Mouse (Mus musculus) neural tube, embryonic 13.5 days (tissue): ENCODE measurements around the gene Gm20715. TPM values are rescaled to one million over a fixed set of nuclear protein-coding genes. Genes with fewer than 3 reads are reported as not detected.
A peak's percentile ranks its signal among the peaks of the same experiment; 100 is the strongest.

ENCODE experiments used
- ATAC-seq: fragments of 200-750 bp; cut with Nextera tagmentation; 2 replicates; pipeline ENCODE4 v1.8.0; 2017; ENCODE audit warnings: low read depth, mild to moderate bottlenecking, moderate TSS enrichment, moderate library complexity
- H3K27ac ChIP-seq: fragments of 300-500 bp; sonication (generic); replicated peaks from 2 replicates; pipeline ENCODE4 v1.5.1; 2015; ENCODE audit warnings: moderate library complexity, mild to moderate bottlenecking, inconsistent platforms
- H3K27me3 ChIP-seq: fragments of 300-500 bp; sonication (generic); 2 replicates; pipeline ENCODE4 v1.6.1; 2015; ENCODE audit warnings: mild to moderate bottlenecking, inconsistent platforms
- H3K36me3 ChIP-seq: fragments of 300-500 bp; sonication (generic); 2 replicates; pipeline ENCODE4 v1.6.1; 2015; ENCODE audit warnings: mild to moderate bottlenecking, inconsistent platforms
- H3K4me1 ChIP-seq: fragments of 300-500 bp; sonication (generic); replicated peaks from 2 replicates; pipeline ENCODE4 v1.6.1; 2015; ENCODE audit warnings: inconsistent platforms
- H3K4me2 ChIP-seq: fragments of 300-500 bp; sonication (generic); 2 replicates; pipeline ENCODE4 v1.6.1; 2015; ENCODE audit warnings: inconsistent platforms, mild to moderate bottlenecking, moderate library complexity
- H3K4me3 ChIP-seq: fragments of 300-500 bp; sonication (generic); 2 replicates; pipeline ENCODE4 v1.5.1; 2015; ENCODE audit warnings: mild to moderate bottlenecking, inconsistent platforms
- H3K9ac ChIP-seq: fragments of 300-500 bp; sonication (generic); 2 replicates; pipeline ENCODE4 v1.6.1; 2015; ENCODE audit warnings: moderate library complexity, mild to moderate bottlenecking, inconsistent platforms
- H3K9me3 ChIP-seq: fragments of 300-500 bp; sonication (generic); 2 replicates; pipeline ENCODE4 v1.6.1; 2016; ENCODE audit warnings: inconsistent platforms
- WGBS: fragments of 180-500 bp; shearing (Covaris S2); methylation state at CpG from one replicate; pipeline ENCODE4 v1.1.7; 2015; 5-methylcytosine and 5-hydroxymethylcytosine counted together
- polyA plus RNA-seq: library from polyadenylated mRNA; unstranded; fragments of >200 nt; fragmentation: Nextera tagmentation; extraction: Ambion mirVana; gene quantifications from 2 replicates; pipeline ENCODE4 v1.2.1, GENCODE M21; 2015

The Gm20715 gene
- polyA plus RNA-seq, 1 experiment from 2014 or later: not detected

DNA sequence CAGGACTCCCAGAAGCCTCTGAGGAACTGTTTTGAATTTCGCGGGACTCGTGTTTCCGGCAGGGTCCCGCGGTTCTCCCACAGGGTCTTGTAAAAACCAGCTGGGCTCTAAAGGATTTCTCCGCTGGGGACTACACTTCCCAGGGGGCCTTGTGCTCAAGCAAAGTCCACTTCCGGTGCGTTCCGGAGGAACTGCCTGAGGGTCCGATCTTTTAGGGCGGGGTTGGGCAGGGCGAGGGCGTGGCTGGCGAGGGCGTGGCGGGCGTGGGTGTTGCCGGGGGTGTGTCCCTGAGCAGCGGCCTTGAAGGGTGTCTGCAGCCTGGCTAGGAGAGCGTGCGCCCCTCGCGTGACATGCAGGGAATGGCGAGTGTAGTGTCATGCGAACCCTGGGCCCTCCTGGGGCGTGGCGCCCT, 27.0 kb upstream of the Gm20715 start, which contains the start of gene Zfp28:
Gene Zfp28, plus strand, starts transcription at position 252 of the 412 bp plus-strand sequence.
- peaks cover 39% of the 10 kb centered on the region for H3K36me3 ChIP-seq
- no peaks in the 10 kb centered on the region for H3K9me3 ChIP-seq
- H3K27me3 ChIP-seq: no peaks in the 10 kb centered on the region
- H3K9ac ChIP-seq: peak within 1 kb of the TSS; percentile 81
- H3K4me3 ChIP-seq: peak within 1 kb of the TSS; percentile 70
- WGBS: under 1% methylated on average over 28 of the region's 28 CpGs
- peak within 1 kb of the TSS; percentile 47; the same call in 1 of the 2 replicates for H3K27ac ChIP-seq
- peak; percentile 96 for ATAC-seq
- H3K4me2 ChIP-seq: peak within 1 kb of the TSS; percentile 82
- peaks cover 23% of the 10 kb centered on the region for H3K4me1 ChIP-seq

DNA sequence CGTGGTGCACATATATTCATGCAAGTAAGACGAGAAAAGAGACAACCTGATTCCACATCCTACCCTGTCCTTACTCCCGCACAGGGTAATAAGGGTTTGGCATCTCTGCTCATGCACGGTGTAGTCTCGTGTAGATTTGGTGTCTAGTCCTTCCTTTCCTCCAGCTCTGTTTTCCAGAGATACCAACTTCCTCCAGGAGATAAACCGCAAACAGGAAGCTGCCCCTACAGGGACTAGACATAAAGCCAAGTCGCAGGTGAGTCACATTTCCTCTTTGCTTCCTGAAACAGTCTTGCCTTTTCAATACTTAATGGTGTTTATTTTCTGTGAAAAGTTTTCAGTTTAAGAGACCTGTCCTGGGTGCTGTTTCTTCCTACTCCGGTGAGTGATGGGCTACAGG, 26.1 kb upstream of the Gm20715 start:
- 72% methylated on average over 8 of the region's 8 CpGs for WGBS
- Histone ChIP-seq H3K36me3 (peaks cover 36% of the 10 kb centered on the region), H3K9me3 (no peaks in the 10 kb centered on the region), H3K4me2 (peak overlapping the region; percentile 82), H3K4me1 (peaks cover 23% of the 10 kb centered on the region), H3K27me3 (no peaks in the 10 kb centered on the region), H3K4me3 (peak overlapping the region; percentile 70), H3K27ac (no peak overlapping the region), H3K9ac (peak overlapping the region; percentile 81)
- no peak; the same call in 1 of the 2 replicates for ATAC-seq

DNA sequence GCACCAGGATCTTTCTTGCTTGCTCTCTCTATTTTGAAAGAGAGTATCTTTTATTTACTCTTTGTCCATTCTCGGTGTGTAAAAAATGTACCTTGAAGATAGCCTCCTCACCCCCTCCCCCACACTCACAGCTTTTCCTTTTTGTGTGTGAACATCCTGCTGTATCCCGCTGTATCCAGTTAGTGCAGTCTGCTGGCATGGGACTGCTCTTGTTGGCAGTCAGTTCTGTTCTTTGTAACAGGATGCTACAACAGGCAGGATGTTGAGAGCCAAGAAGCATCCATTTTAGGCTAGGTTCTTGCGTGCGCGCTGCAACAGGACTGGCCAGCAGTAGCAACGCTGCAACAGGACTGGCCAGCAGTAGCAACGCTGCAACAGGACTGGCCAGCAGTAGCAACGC, 23.1 kb upstream of the Gm20715 start:
- H3K36me3 ChIP-seq: peaks cover 59% of the 10 kb centered on the region
- peaks cover 23% of the 10 kb centered on the region for H3K4me1 ChIP-seq

DNA sequence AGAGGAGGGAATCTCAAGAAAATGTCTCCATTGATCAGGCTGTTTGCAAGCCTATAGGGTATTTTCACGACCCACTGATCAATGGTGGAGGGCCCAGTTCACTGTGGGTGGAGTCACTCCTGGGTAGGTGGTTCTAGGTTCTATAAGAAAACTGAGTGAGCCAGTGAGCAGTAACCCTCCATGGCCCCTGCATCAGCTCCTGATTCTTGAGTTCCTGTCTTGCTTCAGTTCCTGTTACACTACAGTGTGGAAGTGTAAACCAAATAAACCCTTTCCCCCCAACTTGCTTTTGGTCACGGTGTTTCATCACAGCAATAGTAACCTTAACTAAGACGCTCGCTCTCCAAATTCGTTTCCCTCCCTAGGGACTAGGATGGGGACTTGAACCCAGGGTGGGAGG, 21.1 kb upstream of the Gm20715 start:
- H3K36me3 ChIP-seq: peaks cover 79% of the 10 kb centered on the region
- peaks cover 7% of the 10 kb centered on the region for H3K4me1 ChIP-seq
- WGBS: 88% methylated on average over 5 of the region's 5 CpGs

More for the DNA sequence above, 23.1 kb upstream of the Gm20715 start:
- Histone ChIP-seq H3K9ac (no peak overlapping the region), H3K4me3 (no peak overlapping the region), H3K4me2 (no peak overlapping the region), H3K27ac (no peak overlapping the region), H3K9me3 (no peaks in the 10 kb centered on the region), H3K27me3 (no peaks in the 10 kb centered on the region)
- 94% methylated on average over 8 of the region's 8 CpGs for WGBS
- no peak for ATAC-seq

DNA sequence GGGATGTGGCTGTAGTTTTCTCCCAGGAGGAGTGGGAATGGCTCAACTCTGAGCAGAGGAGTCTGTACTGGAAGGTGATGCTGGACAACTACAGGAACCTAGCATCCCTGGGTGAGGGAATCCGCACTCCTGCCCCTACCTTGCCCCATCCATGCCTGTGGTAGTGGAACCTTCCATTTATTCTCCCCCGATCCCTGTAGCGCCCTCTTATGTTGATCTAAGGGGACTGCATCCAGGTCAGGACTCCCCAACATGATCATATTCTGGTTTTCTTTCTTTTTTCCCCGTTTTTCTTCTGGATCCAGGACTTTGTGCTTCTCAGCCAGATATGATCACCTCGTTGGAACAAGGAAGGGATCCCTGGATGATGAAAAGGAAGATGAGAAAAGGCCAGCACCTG, 20.6 kb upstream of the Gm20715 start:
- ATAC-seq: no peak
- no peak overlapping the region for H3K4me3 ChIP-seq
- no peaks in the 10 kb centered on the region for H3K9me3 ChIP-seq
- H3K4me2 ChIP-seq: no peak overlapping the region
- H3K27ac ChIP-seq: no peak overlapping the region
- no peaks in the 10 kb centered on the region for H3K27me3 ChIP-seq
- no peak overlapping the region for H3K9ac ChIP-seq
- WGBS: 69% methylated on average over 5 of the region's 5 CpGs
- peaks cover 84% of the 10 kb centered on the region for H3K36me3 ChIP-seq
- peaks cover 3% of the 10 kb centered on the region for H3K4me1 ChIP-seq

More for the DNA sequence above, 21.1 kb upstream of the Gm20715 start:
- no peak overlapping the region for H3K4me3 ChIP-seq
- H3K9ac ChIP-seq: no peak overlapping the region
- no peak overlapping the region for H3K4me2 ChIP-seq
- no peak overlapping the region for H3K27ac ChIP-seq
- H3K27me3 ChIP-seq: no peaks in the 10 kb centered on the region
- H3K9me3 ChIP-seq: no peaks in the 10 kb centered on the region
- no peak for ATAC-seq

DNA sequence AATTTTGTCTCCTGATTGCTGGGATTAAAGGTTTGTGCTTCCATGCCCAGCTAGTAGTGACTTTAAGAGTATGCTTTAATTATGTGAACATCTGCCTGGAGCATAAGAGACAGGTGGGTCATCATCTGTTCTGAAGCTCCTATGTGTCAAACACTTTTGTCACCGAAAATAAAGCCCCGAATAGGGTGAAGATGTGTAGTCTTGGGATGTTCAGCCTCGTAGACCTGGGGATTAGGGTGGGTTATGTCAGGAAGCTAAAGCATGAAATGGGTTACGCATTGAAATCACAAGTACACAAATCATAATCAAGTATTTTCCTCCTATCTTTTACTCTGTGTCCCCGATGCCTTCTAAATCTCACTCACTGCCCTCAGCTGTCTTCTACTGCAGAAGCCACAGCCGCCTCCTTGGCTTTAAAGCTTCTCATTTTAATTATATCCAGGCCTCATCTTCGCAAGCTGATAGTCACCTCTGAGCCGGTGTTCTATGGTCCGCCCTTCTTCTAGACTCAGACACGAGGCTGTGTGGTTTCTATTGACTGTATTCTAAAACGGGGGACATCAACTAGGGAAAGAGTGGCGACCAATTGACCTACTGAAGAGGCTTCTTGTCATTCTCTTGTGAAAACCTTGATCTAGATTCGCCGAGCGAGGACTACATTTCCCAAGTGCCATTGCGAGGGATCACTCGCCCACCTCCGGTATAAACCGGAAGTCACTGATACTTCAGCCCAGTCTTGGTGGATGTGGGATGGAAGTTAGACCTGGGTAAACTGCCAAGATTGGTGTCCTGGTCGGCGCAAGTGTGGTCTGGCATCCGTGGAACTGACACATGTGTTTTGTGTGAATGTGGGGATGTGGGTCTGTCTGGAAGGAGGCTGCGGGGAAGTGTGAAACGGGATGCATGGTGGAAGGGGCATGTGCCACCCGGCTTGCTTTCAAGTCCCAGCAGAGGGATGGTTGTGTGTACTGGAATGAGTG, 11.8 kb upstream of the Gm20715 start, which contains the start of gene Smim17:
Gene Smim17, plus strand, starts transcription at position 720 of the 980 bp plus-strand sequence.
- Histone ChIP-seq H3K4me2 (peak within 1 kb of the TSS; percentile 60), H3K9me3 (no peaks in the 10 kb centered on the region), H3K36me3 (peaks cover 30% of the 10 kb centered on the region), H3K27ac (no peak within 1 kb of the TSS; the same call in 1 of the 2 replicates), H3K9ac (peak within 1 kb of the TSS; percentile 68), H3K4me1 (peaks cover 11% of the 10 kb centered on the region; the same call in 1 of the 2 replicates), H3K4me3 (peak within 1 kb of the TSS; percentile 45), H3K27me3 (no peaks in the 10 kb centered on the region)
- ATAC-seq: peak; percentile 93
- 28% methylated on average over 25 of the region's 25 CpGs for WGBS

DNA sequence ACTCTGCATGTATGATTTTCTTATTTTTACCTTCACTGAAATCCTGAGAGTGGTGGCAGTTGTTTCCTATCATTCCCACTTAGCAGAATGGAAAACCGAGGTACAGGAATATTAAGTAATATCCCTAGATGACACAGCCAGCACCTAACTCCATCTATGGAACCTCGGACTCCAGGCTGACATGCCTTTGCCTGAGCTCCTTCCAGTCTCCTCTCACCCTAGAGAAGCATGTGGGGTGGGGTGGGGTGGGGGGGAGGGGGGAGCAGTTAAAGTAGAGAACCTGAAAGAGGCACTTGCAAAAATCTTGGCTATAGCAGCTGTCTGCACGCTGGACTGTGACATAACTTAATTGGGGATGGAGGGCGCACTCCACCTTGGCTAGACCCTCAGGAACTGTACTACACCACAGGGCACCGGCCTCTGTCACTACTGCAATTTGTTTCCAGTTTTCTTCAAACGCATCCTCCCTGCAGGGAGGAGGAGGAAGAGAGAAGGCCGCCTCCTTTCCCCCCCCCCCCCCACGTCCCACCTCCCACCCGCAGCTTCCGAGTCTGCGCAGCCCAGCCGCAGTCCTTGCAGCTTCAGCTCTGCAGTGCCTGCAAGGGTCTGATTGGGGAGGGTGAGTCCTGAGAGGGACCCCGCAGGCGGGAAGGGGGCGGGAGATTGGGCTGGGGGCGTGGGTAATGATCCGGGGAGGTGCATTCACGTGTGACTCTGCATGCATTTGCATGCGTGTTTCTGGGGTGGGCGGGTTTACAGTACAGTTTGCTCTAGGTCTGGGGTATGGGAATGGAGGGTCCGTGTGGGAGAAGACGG, 4.8 kb downstream of the Gm20715 start:
- WGBS: 8% methylated on average over 19 of the region's 22 CpGs
- H3K4me2 ChIP-seq: peak overlapping the region; percentile 53
- H3K4me3 ChIP-seq: peak overlapping the region; percentile 37
- peak; percentile 92 for ATAC-seq
- H3K36me3 ChIP-seq: no peaks in the 10 kb centered on the region
- no peak overlapping the region for H3K27ac ChIP-seq
- H3K4me1 ChIP-seq: no peaks in the 10 kb centered on the region
- H3K27me3 ChIP-seq: no peaks in the 10 kb centered on the region
- H3K9me3 ChIP-seq: no peaks in the 10 kb centered on the region
- H3K9ac ChIP-seq: peak overlapping the region; percentile 64

DNA sequence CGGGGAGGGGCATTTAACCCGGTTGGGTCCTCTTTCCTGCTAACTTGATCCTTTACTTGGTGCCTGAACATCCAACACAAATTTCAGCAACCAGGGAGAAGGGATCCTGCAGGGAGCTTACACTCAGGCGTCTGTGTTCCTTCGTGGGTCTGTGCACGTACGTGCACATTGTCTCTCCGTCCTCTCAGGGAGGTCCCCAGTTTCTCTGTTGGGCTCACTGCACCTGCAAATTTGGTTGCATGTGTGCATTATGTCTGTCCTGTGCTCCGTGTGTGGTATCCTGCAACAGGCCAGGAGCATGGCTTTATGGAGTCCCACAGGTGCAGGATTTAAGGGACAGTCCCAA, 5.3 kb downstream of the Gm20715 start:
- WGBS: 15% methylated on average over 8 of the region's 8 CpGs
- H3K27ac ChIP-seq: no peak overlapping the region
- peak; percentile 73 for ATAC-seq

DNA sequence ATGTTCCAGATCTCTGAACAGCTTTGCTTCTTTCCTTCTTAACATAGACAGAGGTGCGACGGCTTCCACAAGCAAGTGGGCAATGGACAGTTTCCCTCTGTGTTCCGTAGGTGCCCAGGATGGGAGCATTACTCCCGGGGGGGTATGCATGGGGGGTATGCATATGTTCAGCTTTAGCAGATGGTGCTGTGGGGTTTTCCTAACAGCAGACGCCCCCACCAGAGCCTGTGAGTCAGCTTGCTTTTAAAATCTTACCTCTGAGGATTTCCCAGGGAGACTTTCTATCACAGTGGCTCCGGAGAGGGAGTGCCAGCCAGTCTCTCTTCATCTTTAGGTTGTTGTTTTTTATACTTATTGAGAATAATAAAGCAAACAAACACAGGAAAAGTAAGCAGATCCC, 9.8 kb downstream of the Gm20715 start:
- WGBS: 78% methylated on average over 6 of the region's 6 CpGs
- Histone ChIP-seq H3K4me1 (no peaks in the 10 kb centered on the region), H3K4me2 (no peak overlapping the region), H3K27me3 (no peaks in the 10 kb centered on the region), H3K27ac (no peak overlapping the region), H3K4me3 (no peak overlapping the region), H3K9me3 (no peaks in the 10 kb centered on the region), H3K36me3 (no peaks in the 10 kb centered on the region), H3K9ac (no peak overlapping the region)
- no peak for ATAC-seq

More for the DNA sequence above, 5.3 kb downstream of the Gm20715 start:
- H3K4me2 ChIP-seq: peak overlapping the region; percentile 53
- no peaks in the 10 kb centered on the region for H3K9me3 ChIP-seq
- no peaks in the 10 kb centered on the region for H3K4me1 ChIP-seq
- H3K36me3 ChIP-seq: no peaks in the 10 kb centered on the region
- peak overlapping the region; percentile 37 for H3K4me3 ChIP-seq
- H3K27me3 ChIP-seq: no peaks in the 10 kb centered on the region
- H3K9ac ChIP-seq: peak overlapping the region; percentile 64

DNA sequence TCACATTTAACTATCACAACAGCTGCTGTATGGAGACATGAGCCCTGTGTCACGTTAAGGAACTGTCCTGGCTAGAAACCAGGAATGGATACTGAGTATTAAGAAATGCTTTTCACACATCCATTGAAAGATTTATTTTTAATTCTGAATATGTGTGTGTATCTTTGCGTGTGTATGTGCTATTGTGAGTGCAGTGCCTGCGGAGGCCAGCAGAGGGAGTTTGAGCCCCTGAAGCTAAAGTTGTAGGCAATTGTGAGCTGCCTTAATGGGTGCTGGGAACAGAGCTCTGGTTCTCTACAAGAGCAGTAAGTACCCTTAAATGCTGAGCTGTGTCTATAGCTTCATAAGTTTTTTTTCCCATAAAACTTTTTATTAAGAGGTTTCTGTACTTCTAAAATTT, 19.3 kb downstream of the Gm20715 start:
- Histone ChIP-seq H3K27ac (no peak overlapping the region), H3K9ac (no peak overlapping the region), H3K9me3 (peaks cover 7% of the 10 kb centered on the region; the same call in 1 of the 2 replicates), H3K27me3 (no peaks in the 10 kb centered on the region), H3K4me3 (no peak overlapping the region), H3K4me1 (no peaks in the 10 kb centered on the region; the same call in 1 of the 2 replicates), H3K4me2 (no peak overlapping the region), H3K36me3 (peaks cover 5% of the 10 kb centered on the region; the same call in 1 of the 2 replicates)
- no peak for ATAC-seq
- 87% methylated on average over 3 of the region's 3 CpGs for WGBS

DNA sequence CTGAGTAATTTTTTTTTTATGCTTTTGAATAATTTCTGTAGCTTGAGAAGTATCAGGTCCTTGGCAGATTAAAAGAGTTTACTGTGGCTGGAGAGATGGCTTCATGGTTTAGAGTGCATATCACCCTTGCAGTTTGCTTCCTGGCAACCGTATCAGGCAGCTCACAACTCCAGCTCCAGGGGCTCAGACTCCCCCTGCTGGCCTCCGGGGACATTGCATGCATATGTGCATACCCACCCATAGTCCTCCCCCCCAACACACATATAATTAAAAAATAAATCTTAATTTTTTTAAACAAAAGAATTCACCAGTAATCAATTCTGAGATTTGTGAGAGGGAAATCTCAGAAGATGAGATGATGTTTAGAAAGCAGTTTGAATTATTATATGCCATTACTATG, 20.3 kb downstream of the Gm20715 start:
- ATAC-seq: no peak
- peaks cover 6% of the 10 kb centered on the region for H3K4me1 ChIP-seq
- peaks cover 5% of the 10 kb centered on the region; the same call in 1 of the 2 replicates for H3K36me3 ChIP-seq
- no peak overlapping the region for H3K9ac ChIP-seq
- no peak overlapping the region for H3K4me3 ChIP-seq
- 34% methylated on average over 2 of the region's 2 CpGs for WGBS
- no peaks in the 10 kb centered on the region for H3K27me3 ChIP-seq
- no peak overlapping the region for H3K27ac ChIP-seq
- peaks cover 7% of the 10 kb centered on the region; the same call in 1 of the 2 replicates for H3K9me3 ChIP-seq
- H3K4me2 ChIP-seq: no peak overlapping the region

DNA sequence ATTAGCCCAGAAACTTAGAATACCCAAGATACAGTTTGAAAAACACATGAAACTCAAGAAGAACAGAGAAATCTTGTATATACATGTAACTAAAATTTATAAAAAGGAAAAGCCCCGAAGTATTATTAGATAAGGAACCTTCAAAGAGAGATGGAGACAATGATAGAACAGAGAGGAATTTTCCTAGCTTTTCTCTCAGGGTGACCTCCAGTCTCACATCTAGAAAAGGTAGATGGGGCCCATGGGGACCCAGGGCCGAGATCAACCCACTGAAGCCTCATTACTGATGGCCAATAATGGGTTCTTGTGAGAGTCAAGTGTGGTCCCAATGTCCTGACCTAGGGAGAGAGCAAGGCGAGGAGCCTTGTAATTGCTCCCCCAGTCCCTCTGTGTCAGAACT, 28.3 kb downstream of the Gm20715 start, which contains the start of gene Olfr1344:
Gene Olfr1344, plus strand, starts transcription at position 301 of the 400 bp plus-strand sequence.
- H3K27me3 ChIP-seq: no peaks in the 10 kb centered on the region
- H3K4me3 ChIP-seq: no peak within 1 kb of the TSS
- no peaks in the 10 kb centered on the region for H3K9me3 ChIP-seq
- peaks cover 12% of the 10 kb centered on the region for H3K4me1 ChIP-seq
- H3K4me2 ChIP-seq: no peak within 1 kb of the TSS
- no peak within 1 kb of the TSS for H3K9ac ChIP-seq
- WGBS: 80% methylated on average over 3 of the region's 3 CpGs
- no peaks in the 10 kb centered on the region for H3K36me3 ChIP-seq
- no peak for ATAC-seq
- no peak within 1 kb of the TSS for H3K27ac ChIP-seq
